In genomic region chr1:89191127-89191740, GRCm38 (mm10) we compare ENCODE assay signal across 7 mouse cellular contexts.
DNase-seq lines count a peak whose midpoint lies in the region; ATAC-seq lines count a peak whose summit lies in the region.

No protein-coding gene starts in this region.

- peaks cover 21% of the 10 kb centered on the region for H3K4me1 ChIP-seq in heart, embryonic 11.5 days (ENCODE audit: control insufficient read depth, insufficient read depth, low read length)
- peaks cover 26% of the 10 kb centered on the region for H3K4me1 ChIP-seq in kidney, embryonic 15.5 days
- peaks cover 11% of the 10 kb centered on the region for H3K4me1 ChIP-seq in lung, embryonic 16.5 days (replicated peaks; ENCODE audit: control insufficient read depth, insufficient read depth, low read length)

- WGBS in heart, embryonic 11.5 days (ENCODE audit: insufficient replicate concordance) = 1% methylated on average over 11 of the region's 11 CpGs
- 19% methylated on average over 11 of the region's 11 CpGs for WGBS in kidney, embryonic 15.5 days
- 4% methylated on average over 11 of the region's 11 CpGs for WGBS in lung, embryonic 16.5 days

- H3K36me3 ChIP-seq in heart, embryonic 11.5 days (ENCODE audit: control insufficient read depth, insufficient read depth, low read length) = no peaks in the 10 kb centered on the region
- H3K36me3 ChIP-seq in kidney, embryonic 15.5 days = no peaks in the 10 kb centered on the region
- H3K36me3 ChIP-seq in lung, embryonic 16.5 days (ENCODE audit: control insufficient read depth, insufficient read depth, low read length) = no peaks in the 10 kb centered on the region

- no peak overlapping the region for H3K4me2 ChIP-seq in heart, embryonic 11.5 days
- H3K4me2 ChIP-seq in kidney, embryonic 15.5 days = peak overlapping the region; percentile 1
- H3K4me2 ChIP-seq in lung, embryonic 16.5 days (ENCODE audit: low read depth, low read length) = peak overlapping the region; percentile 23

- peak; percentile 29; the same call in 1 of the 2 replicates for ATAC-seq in heart, embryonic 11.5 days (replicated peaks; ENCODE audit: insufficient number of reproducible peaks, low FRiP score, low TSS enrichment)
- ATAC-seq in kidney, embryonic 15.5 days (replicated peaks; ENCODE audit: low FRiP score) = peak; percentile 55
- peak; percentile 88 for ATAC-seq in lung, embryonic 16.5 days (ENCODE audit: low read depth)

- no peak overlapping the region for H3K9ac ChIP-seq in heart, embryonic 11.5 days (ENCODE audit: low read depth, low read length)
- H3K9ac ChIP-seq in kidney, embryonic 15.5 days = no peak overlapping the region
- no peak overlapping the region for H3K9ac ChIP-seq in lung, embryonic 16.5 days (ENCODE audit: low read length)

- no peaks in the 10 kb centered on the region for H3K27me3 ChIP-seq in heart, embryonic 11.5 days (ENCODE audit: control insufficient read depth, insufficient read depth, low read length)
- H3K27me3 ChIP-seq in kidney, embryonic 15.5 days = no peaks in the 10 kb centered on the region
- no peaks in the 10 kb centered on the region for H3K27me3 ChIP-seq in lung, embryonic 16.5 days (ENCODE audit: control insufficient read depth, insufficient read depth, low read depth, low read length)

- no peak overlapping the region for H3K4me3 ChIP-seq in heart, embryonic 11.5 days (ENCODE audit: low read depth, low read length)
- H3K4me3 ChIP-seq in kidney, embryonic 15.5 days (replicated peaks) = no peak overlapping the region
- no peak overlapping the region for H3K4me3 ChIP-seq in lung, embryonic 16.5 days (ENCODE audit: low read length)

- H3K9me3 ChIP-seq in heart, embryonic 11.5 days (replicated peaks; ENCODE audit: control insufficient read depth, low read length) = no peaks in the 10 kb centered on the region
- H3K9me3 ChIP-seq in kidney, embryonic 15.5 days (replicated peaks) = no peaks in the 10 kb centered on the region
- H3K9me3 ChIP-seq in lung, embryonic 16.5 days (ENCODE audit: control insufficient read depth, low read length) = no peaks in the 10 kb centered on the region

- DNase-seq in ES-CJ7 (ENCODE audit: low read depth, low spot score) = peak; percentile 92
- DNase-seq in adrenal gland, adult 8-10 months = peak; percentile 75
- DNase-seq in embryo, embryonic 11.5 days (ENCODE audit: low read depth, low spot score) = peak; percentile 73
- DNase-seq in spleen, postnatal 4 days (ENCODE audit: low spot score in 2 of 2) = peak; percentile 28 to 71

- H3K27ac ChIP-seq in heart, embryonic 11.5 days (ENCODE audit: low read depth, low read length) = peak overlapping the region; percentile 54; the same call in 1 of the 2 replicates
- peak overlapping the region; percentile 61 for H3K27ac ChIP-seq in kidney, embryonic 15.5 days
- H3K27ac ChIP-seq in lung, embryonic 16.5 days (ENCODE audit: low read length) = peak overlapping the region; percentile 88

Comparison
In these comparisons a context has a peak if more than half of its experiments do, and no peak if none do; other contexts are left out.
1. ATAC-seq: peak in every context shown above with its lines; median percentile 88 in lung, embryonic 16.5 days; 55 in kidney, embryonic 15.5 days; 29 in heart, embryonic 11.5 days.